Mouse (Mus musculus) liver, postnatal 0 days (tissue): ENCODE results near the gene Spn.

Source experiments
- CTCF ChIP-seq: sonication (generic); IDR thresholded peaks from 2 replicates; pipeline ENCODE4 v1.5.1; 2016; ENCODE audit warnings: antibody characterized with exemption, low read depth
- EP300 ChIP-seq: IDR thresholded peaks from 2 replicates; pipeline ENCODE4 v1.6.1; 2016; ENCODE audit warnings: antibody characterized with exemption, low read depth, mild to moderate bottlenecking

- TF ChIP-seq EP300 (no peak), CTCF (no peak)
Observed at GRCm38 (mm10) chr7:127164002-127164401, 26.4 kb upstream of the Spn start.
